Mouse (Mus musculus): Measurements from ENCODE around the gene Capn10. TPM values are rescaled to one million over a fixed set of nuclear protein-coding genes. Genes with fewer than 3 reads are reported as not detected.

Capn10 gene
- polyA plus RNA-seq, 1 experiment from 2014 or later, result 21.7 TPM

DNA sequence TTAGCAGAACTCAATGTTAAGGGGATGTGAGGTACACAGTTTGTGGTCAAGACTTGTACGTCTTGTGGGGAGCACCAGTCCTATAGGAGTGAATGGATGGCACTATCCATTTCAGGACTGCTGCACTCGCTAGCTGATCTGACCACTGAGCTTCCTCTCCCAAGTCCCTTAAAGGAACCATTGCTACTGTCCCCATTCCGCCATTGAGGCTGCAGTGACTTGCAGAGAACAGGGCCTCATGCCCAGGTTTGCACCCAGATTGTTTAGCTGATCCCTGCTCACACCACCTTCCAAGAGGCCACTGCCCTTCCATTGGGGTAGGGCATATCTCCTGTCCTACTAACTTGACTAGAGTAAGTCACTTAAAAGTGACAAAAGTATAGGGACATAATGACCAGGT is 25.5 kb upstream of the Capn10 start:
- ATAC-seq (replicated peaks; ENCODE audit: insufficient number of reproducible peaks, insufficient read depth, low FRiP score, low read depth), result no peak
- no peak overlapping the region for H3K4me2 ChIP-seq
- H3K9me3 ChIP-seq (replicated peaks), result no peaks in the 10 kb centered on the region
- no peak overlapping the region for H3K27ac ChIP-seq
- no peak overlapping the region for H3K4me3 ChIP-seq
- H3K36me3 ChIP-seq, result no peaks in the 10 kb centered on the region
- peaks cover 46% of the 10 kb centered on the region for H3K4me1 ChIP-seq (replicated peaks)
- WGBS, result 91% methylated on average over 3 of the region's 3 CpGs
- H3K9ac ChIP-seq, result no peak overlapping the region
- no peaks in the 10 kb centered on the region for H3K27me3 ChIP-seq

DNA sequence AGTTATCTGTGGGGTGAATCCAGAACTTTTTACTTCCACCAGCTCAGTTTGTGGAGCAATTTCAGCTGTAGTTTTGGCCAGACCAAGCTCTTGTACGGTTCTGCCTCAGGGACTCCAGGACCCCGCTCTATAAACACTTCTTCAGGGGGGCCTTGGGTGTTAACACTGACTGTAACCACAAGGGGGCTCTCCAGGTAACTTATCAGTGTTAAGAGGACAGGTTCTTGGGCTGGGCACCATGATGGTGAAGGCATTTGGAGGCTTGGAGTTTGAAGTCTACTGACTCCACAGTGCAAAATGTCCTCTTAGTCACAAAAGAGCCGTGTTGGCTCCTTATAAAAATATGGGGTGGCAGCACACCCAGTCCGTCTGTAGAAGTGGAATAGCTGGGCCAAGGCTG is 25.1 kb upstream of the Capn10 start:
- no peak overlapping the region for H3K9ac ChIP-seq
- no peaks in the 10 kb centered on the region for H3K9me3 ChIP-seq (replicated peaks)
- H3K27me3 ChIP-seq, result no peaks in the 10 kb centered on the region
- no peak overlapping the region for H3K27ac ChIP-seq
- no peak overlapping the region for H3K4me3 ChIP-seq
- peaks cover 46% of the 10 kb centered on the region for H3K4me1 ChIP-seq (replicated peaks)
- no peak overlapping the region for H3K4me2 ChIP-seq
- WGBS, result 68% methylated on average over 4 of the region's 4 CpGs
- H3K36me3 ChIP-seq, result no peaks in the 10 kb centered on the region
- ATAC-seq (replicated peaks; ENCODE audit: insufficient number of reproducible peaks, insufficient read depth, low FRiP score, low read depth), result no peak

DNA sequence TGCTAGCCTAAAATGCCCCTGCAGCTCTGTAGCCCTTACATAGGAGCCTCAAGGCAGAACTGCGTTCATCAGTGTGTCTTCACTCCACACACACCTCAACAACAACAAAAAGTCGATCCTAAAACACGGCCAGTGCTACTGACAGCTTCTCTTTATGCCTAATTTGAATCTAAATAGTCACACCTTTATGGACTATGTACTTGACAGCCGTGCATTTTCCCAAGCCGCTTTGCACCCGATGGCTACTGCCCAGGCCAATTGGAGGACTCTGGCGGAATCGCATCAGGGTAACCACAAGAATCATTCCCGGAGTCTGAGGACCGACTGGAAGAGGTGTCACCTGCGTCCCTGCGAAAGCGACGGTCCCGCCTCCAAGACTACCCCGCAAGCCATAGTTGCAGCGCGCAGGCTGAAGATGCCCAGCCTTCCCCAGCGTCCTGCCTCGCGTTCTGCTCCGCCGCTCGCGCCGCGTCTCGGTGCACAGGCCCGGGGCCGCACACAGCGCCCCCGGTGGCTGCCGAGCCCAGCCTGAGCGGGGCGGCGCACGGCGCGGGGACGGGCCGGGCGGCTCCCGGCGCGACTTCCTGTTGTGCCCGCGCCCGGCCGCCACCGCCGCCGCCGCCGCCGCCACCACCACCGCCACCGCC is 23.8 kb upstream of the Capn10 start, which contains the start of gene Rnpepl1:
Gene Rnpepl1 (plus strand): TSS at position 545 of the 647 bp plus-strand sequence.
- H3K4me2 ChIP-seq, result peak within 1 kb of the TSS; percentile 83
- H3K4me3 ChIP-seq, result peak within 1 kb of the TSS; percentile 62
- under 1% methylated on average over 35 of the region's 57 CpGs for WGBS
- peaks cover 46% of the 10 kb centered on the region for H3K4me1 ChIP-seq (replicated peaks)
- H3K36me3 ChIP-seq, result peaks cover 10% of the 10 kb centered on the region
- no peaks in the 10 kb centered on the region for H3K9me3 ChIP-seq (replicated peaks)
- peak; percentile 69 for ATAC-seq (replicated peaks; ENCODE audit: insufficient number of reproducible peaks, insufficient read depth, low FRiP score, low read depth)
- H3K27me3 ChIP-seq, result no peaks in the 10 kb centered on the region
- H3K27ac ChIP-seq, result peak within 1 kb of the TSS; percentile 93
- H3K9ac ChIP-seq, result peak within 1 kb of the TSS; percentile 91

DNA sequence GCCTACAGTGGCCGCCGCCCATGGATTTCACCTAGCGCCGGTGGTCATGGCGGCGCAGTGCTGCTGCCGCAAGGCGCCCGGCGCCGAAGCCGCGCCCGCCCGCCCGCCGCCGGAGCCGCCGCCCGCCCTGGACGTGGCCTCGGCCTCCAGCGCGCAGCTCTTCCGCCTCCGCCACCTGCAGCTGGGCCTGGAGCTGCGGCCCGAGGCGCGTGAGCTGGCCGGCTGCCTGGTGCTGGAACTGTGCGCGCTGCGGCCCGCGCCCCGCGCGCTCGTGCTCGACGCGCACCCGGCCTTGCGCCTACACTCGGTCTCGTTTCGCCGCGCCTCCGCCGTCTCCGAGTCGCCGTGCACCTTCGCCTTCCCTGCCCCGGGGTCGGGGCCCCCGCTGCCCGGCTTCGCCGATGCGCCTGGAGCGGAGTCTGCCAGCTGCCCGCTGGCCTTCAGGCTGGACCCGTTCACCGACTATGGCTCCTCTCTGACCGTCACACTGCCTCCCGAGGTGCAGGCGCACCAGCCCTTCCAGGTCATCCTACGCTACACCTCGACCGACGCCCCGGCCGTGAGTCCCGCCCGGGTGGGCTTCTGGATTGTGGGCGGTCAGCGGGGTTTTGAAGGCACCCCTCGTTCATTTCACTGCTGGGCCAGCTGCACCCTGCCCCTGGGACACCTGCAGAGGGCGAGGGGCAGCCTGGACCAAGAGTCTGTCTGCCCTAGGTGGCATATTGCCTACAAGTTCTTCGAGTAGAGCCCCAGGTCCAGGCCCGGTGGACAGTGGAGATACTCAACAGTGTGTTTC is 23.1 kb upstream of the Capn10 start:
- WGBS, result under 1% methylated on average over 65 of the region's 85 CpGs
- Histone ChIP-seq H3K4me2 (peak overlapping the region; percentile 83), H3K27me3 (no peaks in the 10 kb centered on the region), H3K9me3 (replicated peaks) (no peaks in the 10 kb centered on the region), H3K4me1 (replicated peaks) (peaks cover 46% of the 10 kb centered on the region), H3K9ac (peak overlapping the region; percentile 91), H3K36me3 (peaks cover 18% of the 10 kb centered on the region), H3K27ac (peak overlapping the region; percentile 93), H3K4me3 (peak overlapping the region; percentile 62)
- ATAC-seq (replicated peaks; ENCODE audit: insufficient number of reproducible peaks, insufficient read depth, low FRiP score, low read depth), result peak; percentile 24

DNA sequence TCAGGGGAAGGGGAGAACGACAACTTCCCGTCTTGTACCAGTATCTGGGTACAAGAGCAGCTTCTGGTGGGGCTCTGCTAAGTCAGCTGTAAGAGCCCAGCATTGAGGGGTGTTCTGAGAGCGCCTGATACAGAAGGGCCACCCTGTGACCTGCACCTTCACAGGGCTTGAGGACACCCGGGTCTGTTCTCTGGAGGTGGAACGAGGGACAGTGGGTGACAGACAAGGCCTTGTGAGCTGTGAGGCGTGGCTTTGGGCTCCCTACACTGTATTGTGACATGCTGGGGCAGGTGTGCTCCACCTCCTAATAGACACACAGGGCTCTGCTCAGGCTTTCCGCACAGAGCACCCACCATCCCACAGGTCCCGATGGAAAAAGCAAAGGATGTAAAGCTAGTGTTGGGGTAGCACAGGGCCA is 22.4 kb upstream of the Capn10 start:
- peaks cover 40% of the 10 kb centered on the region for H3K4me1 ChIP-seq (replicated peaks)
- WGBS, result 43% methylated on average over 8 of the region's 8 CpGs
- H3K27me3 ChIP-seq, result no peaks in the 10 kb centered on the region
- peak overlapping the region; percentile 62 for H3K4me3 ChIP-seq
- no peaks in the 10 kb centered on the region for H3K9me3 ChIP-seq (replicated peaks)
- H3K9ac ChIP-seq, result peak overlapping the region; percentile 91
- H3K4me2 ChIP-seq, result peak overlapping the region; percentile 83
- no peak for ATAC-seq (replicated peaks; ENCODE audit: insufficient number of reproducible peaks, insufficient read depth, low FRiP score, low read depth)
- peak overlapping the region; percentile 93 for H3K27ac ChIP-seq
- peaks cover 24% of the 10 kb centered on the region for H3K36me3 ChIP-seq

DNA sequence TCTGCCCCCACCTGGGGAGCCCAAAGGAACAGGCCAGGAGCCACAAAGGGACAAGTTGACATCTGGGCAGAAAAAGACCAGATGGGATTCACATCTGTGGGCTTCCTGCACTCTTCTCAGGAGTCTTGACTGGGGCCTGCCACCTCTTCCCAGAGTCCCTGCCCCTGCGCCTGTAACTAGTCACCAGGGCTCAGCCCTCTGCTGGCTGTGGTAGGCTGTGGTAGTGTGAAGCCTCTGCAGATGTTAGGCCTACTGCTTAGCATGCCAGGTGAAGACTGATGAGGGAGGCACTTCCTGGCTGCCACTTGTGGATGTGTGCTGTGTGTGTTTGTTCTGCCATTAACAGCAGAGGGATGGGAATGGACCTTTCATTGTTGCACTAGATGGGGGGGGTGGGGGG is 21.9 kb upstream of the Capn10 start:
- H3K4me3 ChIP-seq, result peak overlapping the region; percentile 62
- peak overlapping the region; percentile 83 for H3K4me2 ChIP-seq
- H3K9me3 ChIP-seq (replicated peaks), result no peaks in the 10 kb centered on the region
- 44% methylated on average over 1 of the region's 1 CpGs for WGBS
- H3K4me1 ChIP-seq (replicated peaks), result peaks cover 40% of the 10 kb centered on the region
- peak overlapping the region; percentile 91 for H3K9ac ChIP-seq
- H3K36me3 ChIP-seq, result peaks cover 27% of the 10 kb centered on the region
- no peaks in the 10 kb centered on the region for H3K27me3 ChIP-seq
- no peak for ATAC-seq (replicated peaks; ENCODE audit: insufficient number of reproducible peaks, insufficient read depth, low FRiP score, low read depth)
- peak overlapping the region; percentile 93; the same call in 1 of the 2 replicates for H3K27ac ChIP-seq

DNA sequence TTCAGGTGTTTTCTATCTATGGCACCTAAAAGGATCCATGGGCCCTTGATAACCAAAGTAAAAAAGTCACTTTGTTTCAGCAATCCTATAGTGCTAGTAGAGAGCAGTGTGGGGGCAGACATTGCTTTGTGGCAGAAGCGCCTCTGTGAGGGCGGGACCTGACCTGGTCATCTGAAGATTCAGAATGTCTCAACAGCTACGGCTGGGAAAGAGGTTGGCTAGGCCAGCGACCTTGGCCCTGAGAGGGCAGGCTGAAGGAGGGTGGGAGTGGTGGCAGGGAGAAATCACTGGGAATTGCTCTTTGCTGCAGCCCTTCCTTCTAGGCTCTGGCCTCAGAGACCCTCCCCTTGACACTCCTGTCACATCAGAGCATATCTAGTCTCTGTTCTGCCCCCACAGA is 19.9 kb upstream of the Capn10 start:
- 75% methylated on average over 4 of the region's 4 CpGs for WGBS
- H3K27me3 ChIP-seq, result no peaks in the 10 kb centered on the region
- peaks cover 46% of the 10 kb centered on the region for H3K36me3 ChIP-seq
- H3K4me3 ChIP-seq, result no peak overlapping the region
- H3K4me2 ChIP-seq, result no peak overlapping the region
- no peak overlapping the region for H3K9ac ChIP-seq
- peaks cover 29% of the 10 kb centered on the region for H3K4me1 ChIP-seq (replicated peaks)
- no peak for ATAC-seq (replicated peaks; ENCODE audit: insufficient number of reproducible peaks, insufficient read depth, low FRiP score, low read depth)
- H3K27ac ChIP-seq, result no peak overlapping the region
- no peaks in the 10 kb centered on the region for H3K9me3 ChIP-seq (replicated peaks)

DNA sequence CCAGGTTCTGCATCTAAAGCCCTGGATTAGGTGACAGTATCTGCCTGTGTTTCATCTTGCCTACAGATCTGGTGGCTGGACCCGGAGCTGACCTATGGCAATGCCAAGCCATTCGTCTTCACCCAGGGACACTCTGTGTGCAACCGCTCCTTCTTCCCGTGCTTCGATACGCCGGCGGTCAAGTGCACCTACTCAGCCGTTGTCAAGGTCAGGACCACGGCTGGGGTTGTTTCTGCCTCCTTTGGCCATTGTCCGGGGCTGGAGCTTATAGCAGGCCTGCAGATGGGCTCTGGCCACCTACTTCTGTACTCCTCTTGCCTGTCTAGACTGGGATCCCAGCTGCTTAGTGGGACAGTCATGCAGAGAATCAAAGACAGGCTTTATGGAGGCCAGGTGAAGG is 19.2 kb upstream of the Capn10 start:
- 92% methylated on average over 11 of the region's 11 CpGs for WGBS
- Histone ChIP-seq H3K9me3 (replicated peaks) (no peaks in the 10 kb centered on the region), H3K4me1 (replicated peaks) (peaks cover 24% of the 10 kb centered on the region), H3K4me3 (no peak overlapping the region), H3K4me2 (no peak overlapping the region), H3K27ac (no peak overlapping the region), H3K36me3 (peaks cover 54% of the 10 kb centered on the region), H3K27me3 (no peaks in the 10 kb centered on the region), H3K9ac (no peak overlapping the region)
- ATAC-seq (replicated peaks; ENCODE audit: insufficient number of reproducible peaks, insufficient read depth, low FRiP score, low read depth), result no peak

DNA sequence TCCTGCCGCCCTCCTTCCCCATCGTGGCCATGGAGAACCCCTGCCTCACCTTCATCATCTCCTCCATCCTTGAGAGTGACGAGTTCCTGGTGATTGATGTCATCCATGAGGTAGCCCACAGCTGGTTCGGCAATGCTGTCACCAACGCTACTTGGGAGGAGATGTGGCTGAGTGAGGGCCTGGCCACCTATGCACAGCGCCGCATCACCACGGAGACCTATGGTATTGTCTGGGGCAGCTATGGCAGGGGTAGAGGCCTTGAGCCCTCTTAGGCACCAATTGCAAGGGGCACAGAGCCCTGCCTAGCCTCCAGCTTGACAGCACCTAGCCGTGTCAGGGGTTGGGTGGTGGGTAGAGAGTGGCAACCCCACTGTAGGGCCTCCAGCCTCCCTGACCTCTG is 17.5 kb upstream of the Capn10 start:
- peaks cover 65% of the 10 kb centered on the region for H3K36me3 ChIP-seq
- H3K27ac ChIP-seq, result no peak overlapping the region
- H3K4me1 ChIP-seq (replicated peaks), result peaks cover 29% of the 10 kb centered on the region
- H3K4me3 ChIP-seq, result no peak overlapping the region
- H3K9ac ChIP-seq, result no peak overlapping the region
- no peak overlapping the region for H3K4me2 ChIP-seq
- no peak for ATAC-seq (replicated peaks; ENCODE audit: insufficient number of reproducible peaks, insufficient read depth, low FRiP score, low read depth)
- no peaks in the 10 kb centered on the region for H3K27me3 ChIP-seq
- 93% methylated on average over 9 of the region's 9 CpGs for WGBS
- no peaks in the 10 kb centered on the region for H3K9me3 ChIP-seq (replicated peaks)

DNA sequence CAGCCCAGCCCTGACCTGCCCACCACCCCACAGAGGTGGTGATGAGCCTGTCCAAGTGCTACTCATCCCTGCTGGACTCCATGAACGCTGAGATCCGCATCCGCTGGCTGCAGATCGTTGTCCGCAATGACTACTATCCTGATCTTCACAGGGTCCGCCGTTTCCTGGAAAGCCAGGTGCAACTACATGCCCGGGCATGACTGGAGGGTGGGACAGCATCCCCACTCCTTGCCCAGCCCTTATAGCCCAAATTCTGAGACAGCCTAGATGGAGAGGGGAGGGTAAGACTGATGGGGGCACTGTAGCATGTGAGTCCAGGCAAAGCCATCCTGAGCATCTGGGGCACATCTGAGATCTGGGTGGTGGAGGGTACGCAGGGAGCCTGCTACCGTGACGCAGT is 15.0 kb upstream of the Capn10 start:
- Histone ChIP-seq H3K4me3 (no peak overlapping the region), H3K36me3 (peaks cover 65% of the 10 kb centered on the region)
- ATAC-seq (replicated peaks; ENCODE audit: insufficient number of reproducible peaks, insufficient read depth, low FRiP score, low read depth), result no peak

DNA sequence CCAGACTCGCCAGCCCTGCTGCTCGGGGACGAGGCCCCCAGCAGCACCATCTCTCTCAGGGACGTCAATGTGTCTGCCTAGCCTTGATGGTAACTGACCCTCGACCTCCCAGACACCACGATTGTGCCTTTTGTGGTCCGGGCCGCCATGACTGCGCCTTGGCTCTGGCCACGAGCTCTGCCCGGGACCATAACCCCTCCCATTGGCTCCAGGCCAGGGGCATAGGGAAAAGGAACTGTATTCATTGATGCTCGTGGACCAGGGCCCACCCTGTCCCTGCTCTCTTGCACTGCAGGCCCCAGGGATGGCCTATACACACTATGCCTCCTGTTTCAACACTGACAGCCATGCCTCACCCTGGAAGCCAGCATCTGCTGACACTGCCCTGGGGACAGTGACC is 14.4 kb upstream of the Capn10 start:
- Histone ChIP-seq H3K4me3 (no peak overlapping the region), H3K36me3 (peaks cover 61% of the 10 kb centered on the region), H3K4me1 (replicated peaks) (peaks cover 24% of the 10 kb centered on the region), H3K9ac (no peak overlapping the region), H3K4me2 (no peak overlapping the region), H3K9me3 (replicated peaks) (no peaks in the 10 kb centered on the region), H3K27ac (no peak overlapping the region), H3K27me3 (no peaks in the 10 kb centered on the region)
- 84% methylated on average over 12 of the region's 12 CpGs for WGBS
- no peak for ATAC-seq (replicated peaks; ENCODE audit: insufficient number of reproducible peaks, insufficient read depth, low FRiP score, low read depth)

More for the DNA sequence above, 15.0 kb upstream of the Capn10 start:
- no peak overlapping the region for H3K4me2 ChIP-seq
- no peak overlapping the region for H3K9ac ChIP-seq
- 97% methylated on average over 11 of the region's 11 CpGs for WGBS
- no peaks in the 10 kb centered on the region for H3K27me3 ChIP-seq
- H3K9me3 ChIP-seq (replicated peaks), result no peaks in the 10 kb centered on the region
- no peak overlapping the region for H3K27ac ChIP-seq
- H3K4me1 ChIP-seq (replicated peaks), result peaks cover 24% of the 10 kb centered on the region

Data from heart, embryonic 15.5 days (tissue).